Mouse (Mus musculus) midbrain, embryonic 13.5 days (tissue): ENCODE measurements around the gene Met. TPM values are rescaled to one million over a fixed set of nuclear protein-coding genes. Genes with fewer than 3 reads are reported as not detected.

Experiments used
- ATAC-seq: fragments of 200-750 bp; cut with Nextera tagmentation; 2 replicates; pipeline ENCODE4 v1.8.0; 2017; ENCODE audit warnings: mild to moderate bottlenecking, moderate TSS enrichment, moderate library complexity
- H3K27ac ChIP-seq: fragments of 300-500 bp; sonication (generic); 2 replicates; pipeline ENCODE4 v1.5.1; 2015; ENCODE audit warnings: inconsistent platforms, mild to moderate bottlenecking, moderate library complexity
- H3K27me3 ChIP-seq: fragments of 300-500 bp; sonication (generic); 2 replicates; pipeline ENCODE4 v1.6.1; 2015; ENCODE audit warnings: mild to moderate bottlenecking, inconsistent platforms
- H3K36me3 ChIP-seq: fragments of 300-500 bp; sonication (generic); 2 replicates; pipeline ENCODE4 v1.6.1; 2015; ENCODE audit warnings: mild to moderate bottlenecking, inconsistent platforms
- H3K4me1 ChIP-seq: fragments of 300-500 bp; sonication (generic); replicated peaks from 2 replicates; pipeline ENCODE4 v1.6.1; 2015; ENCODE audit warnings: inconsistent platforms
- H3K4me2 ChIP-seq: fragments of 300-500 bp; sonication (generic); replicated peaks from 2 replicates; pipeline ENCODE4 v1.6.1; 2015; ENCODE audit warnings: moderate library complexity, mild to moderate bottlenecking, inconsistent platforms
- H3K4me3 ChIP-seq: fragments of 300-500 bp; sonication (generic); replicated peaks from 2 replicates; pipeline ENCODE4 v1.5.1; 2015; ENCODE audit warnings: mild to moderate bottlenecking, inconsistent platforms
- H3K9ac ChIP-seq: fragments of 300-500 bp; sonication (generic); replicated peaks from 2 replicates; pipeline ENCODE4 v1.6.1; 2015; ENCODE audit warnings: mild to moderate bottlenecking, inconsistent platforms
- H3K9me3 ChIP-seq: fragments of 300-500 bp; sonication (generic); 2 replicates; pipeline ENCODE4 v1.6.1; 2016; ENCODE audit warnings: mild to moderate bottlenecking, inconsistent platforms
- WGBS: fragments of 180-500 bp; shearing (Covaris S2); methylation state at CpG from one replicate; pipeline ENCODE4 v1.1.7; 2015; 5-methylcytosine and 5-hydroxymethylcytosine counted together
- polyA plus RNA-seq: library from polyadenylated mRNA; unstranded; fragments of >200 nt; fragmentation: Nextera tagmentation; extraction: Ambion mirVana; gene quantifications from 2 replicates; pipeline ENCODE4 v1.2.1, GENCODE M21; 2015

Gene Met
- polyA plus RNA-seq, 1 experiment from 2014 or later, result 0.89 TPM

GRCm38 (mm10) chr6:17559657-17560056 is 96.1 kb downstream of the Met start:
- Histone ChIP-seq H3K4me3 (no peak overlapping the region), H3K9ac (no peak overlapping the region), H3K4me2 (no peak overlapping the region), H3K27me3 (no peaks in the 10 kb centered on the region), H3K4me1 (peaks cover 18% of the 10 kb centered on the region), H3K27ac (no peak overlapping the region), H3K9me3 (no peaks in the 10 kb centered on the region), H3K36me3 (no peaks in the 10 kb centered on the region)
- 91% methylated on average over 4 of the region's 4 CpGs for WGBS
- ATAC-seq, result no peak

DNA sequence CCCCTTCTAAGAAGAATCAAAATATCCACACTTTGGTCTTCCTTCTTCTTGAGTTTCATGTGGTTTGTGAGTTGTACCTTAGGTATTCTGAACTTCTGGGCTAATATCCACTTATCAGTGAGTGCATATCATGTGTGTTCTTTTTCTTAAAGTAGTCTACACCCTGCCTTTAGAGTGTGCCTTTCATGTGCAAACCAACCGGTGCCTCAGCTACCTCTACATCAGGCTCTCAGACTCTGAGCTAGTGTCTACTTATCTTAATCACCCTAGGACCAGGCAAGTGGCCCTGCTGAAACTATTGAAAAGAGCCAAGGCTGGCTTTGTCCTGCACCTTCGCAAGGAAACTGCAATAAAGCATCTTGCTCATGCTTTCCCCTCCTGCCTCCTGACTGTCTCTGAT is 97.7 kb downstream of the Met start:
- ATAC-seq, result no peak
- H3K36me3 ChIP-seq, result no peaks in the 10 kb centered on the region
- no peaks in the 10 kb centered on the region for H3K27me3 ChIP-seq
- peaks cover 16% of the 10 kb centered on the region for H3K4me1 ChIP-seq
- no peak overlapping the region for H3K27ac ChIP-seq
- no peaks in the 10 kb centered on the region for H3K9me3 ChIP-seq
- H3K4me2 ChIP-seq, result no peak overlapping the region
- no peak overlapping the region for H3K4me3 ChIP-seq
- 13% methylated on average over 2 of the region's 2 CpGs for WGBS
- H3K9ac ChIP-seq, result no peak overlapping the region

DNA sequence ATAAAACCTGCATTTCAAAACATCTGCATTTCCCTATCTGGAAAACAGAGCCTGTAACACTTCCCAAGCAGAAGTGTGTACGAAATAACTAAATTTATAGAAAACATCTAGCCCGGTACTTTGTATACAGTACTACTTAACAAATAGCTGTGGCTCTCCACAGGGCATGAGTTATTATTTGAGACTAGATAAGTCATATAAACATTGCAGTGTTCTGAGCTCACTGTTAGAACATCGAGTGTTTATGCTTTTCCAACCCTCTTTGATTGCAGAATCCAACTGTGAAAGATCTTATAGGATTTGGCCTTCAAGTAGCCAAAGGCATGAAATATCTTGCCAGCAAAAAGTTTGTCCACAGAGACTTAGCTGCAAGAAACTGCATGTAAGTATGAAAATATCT is 98.3 kb downstream of the Met start:
- WGBS, result 50% methylated on average over 3 of the region's 3 CpGs
- Histone ChIP-seq H3K27me3 (no peaks in the 10 kb centered on the region), H3K9me3 (no peaks in the 10 kb centered on the region), H3K4me3 (no peak overlapping the region), H3K36me3 (no peaks in the 10 kb centered on the region), H3K27ac (peak overlapping the region; percentile 30; the same call in 1 of the 2 replicates), H3K4me1 (peaks cover 16% of the 10 kb centered on the region), H3K4me2 (no peak overlapping the region), H3K9ac (no peak overlapping the region)
- no peak for ATAC-seq

GRCm38 (mm10) chr6:17562472-17563088 is 99.0 kb downstream of the Met start:
- Histone ChIP-seq H3K9me3 (no peaks in the 10 kb centered on the region), H3K4me2 (peak overlapping the region; percentile 13)

GRCm38 (mm10) chr6:17568702-17569352 is 105.2 kb downstream of the Met start:
- H3K4me1 ChIP-seq, result no peaks in the 10 kb centered on the region
- H3K27ac ChIP-seq, result no peak overlapping the region
- H3K36me3 ChIP-seq, result no peaks in the 10 kb centered on the region
- no peak overlapping the region for H3K9ac ChIP-seq
- H3K27me3 ChIP-seq, result no peaks in the 10 kb centered on the region
- no peak overlapping the region for H3K4me3 ChIP-seq
- ATAC-seq, result no peak
- WGBS, result 90% methylated on average over 11 of the region's 11 CpGs
- H3K9me3 ChIP-seq, result no peaks in the 10 kb centered on the region
- H3K4me2 ChIP-seq, result no peak overlapping the region

More at GRCm38 (mm10) chr6:17562472-17563088, 99.0 kb downstream of the Met start:
- H3K36me3 ChIP-seq, result no peaks in the 10 kb centered on the region
- no peak overlapping the region for H3K9ac ChIP-seq
- peak overlapping the region; percentile 35; the same call in 1 of the 2 replicates for H3K27ac ChIP-seq
- WGBS, result 10% methylated on average over 10 of the region's 10 CpGs
- H3K4me3 ChIP-seq, result no peak overlapping the region
- H3K4me1 ChIP-seq, result peaks cover 16% of the 10 kb centered on the region
- ATAC-seq, result peak; percentile 83
- H3K27me3 ChIP-seq, result no peaks in the 10 kb centered on the region

DNA sequence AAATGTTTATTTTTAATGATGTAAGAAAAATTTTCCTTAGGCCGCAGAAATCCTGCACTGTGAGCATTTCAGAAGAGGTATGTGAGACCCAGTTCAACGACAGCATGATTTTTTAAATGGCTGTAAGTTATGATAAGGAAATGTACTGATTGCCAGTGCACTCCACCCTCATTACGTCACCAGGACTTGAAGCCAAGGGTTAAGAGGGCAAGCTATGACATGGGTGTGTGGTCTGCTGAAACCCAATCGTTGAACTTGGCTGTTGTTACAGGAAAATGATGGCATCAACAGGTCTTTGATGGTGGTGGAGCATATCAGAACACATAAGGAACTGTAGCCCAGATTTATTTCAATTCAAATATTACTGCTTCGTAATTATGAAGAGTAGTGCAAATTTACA is 109.6 kb downstream of the Met start:
- H3K9me3 ChIP-seq, result no peaks in the 10 kb centered on the region
- no peak overlapping the region for H3K4me2 ChIP-seq
- no peaks in the 10 kb centered on the region for H3K4me1 ChIP-seq
- ATAC-seq, result no peak
- 91% methylated on average over 5 of the region's 5 CpGs for WGBS
- no peak overlapping the region for H3K9ac ChIP-seq
- H3K4me3 ChIP-seq, result no peak overlapping the region
- no peaks in the 10 kb centered on the region for H3K27me3 ChIP-seq
- no peaks in the 10 kb centered on the region for H3K36me3 ChIP-seq
- H3K27ac ChIP-seq, result no peak overlapping the region

GRCm38 (mm10) chr6:17573732-17574131 is 110.1 kb downstream of the Met start:
- no peak overlapping the region for H3K9ac ChIP-seq
- H3K4me3 ChIP-seq, result no peak overlapping the region
- 84% methylated on average over 2 of the region's 2 CpGs for WGBS
- ATAC-seq, result no peak
- H3K27me3 ChIP-seq, result no peaks in the 10 kb centered on the region
- no peak overlapping the region for H3K27ac ChIP-seq
- H3K4me2 ChIP-seq, result no peak overlapping the region
- H3K36me3 ChIP-seq, result no peaks in the 10 kb centered on the region
- no peaks in the 10 kb centered on the region for H3K9me3 ChIP-seq
- H3K4me1 ChIP-seq, result no peaks in the 10 kb centered on the region

DNA sequence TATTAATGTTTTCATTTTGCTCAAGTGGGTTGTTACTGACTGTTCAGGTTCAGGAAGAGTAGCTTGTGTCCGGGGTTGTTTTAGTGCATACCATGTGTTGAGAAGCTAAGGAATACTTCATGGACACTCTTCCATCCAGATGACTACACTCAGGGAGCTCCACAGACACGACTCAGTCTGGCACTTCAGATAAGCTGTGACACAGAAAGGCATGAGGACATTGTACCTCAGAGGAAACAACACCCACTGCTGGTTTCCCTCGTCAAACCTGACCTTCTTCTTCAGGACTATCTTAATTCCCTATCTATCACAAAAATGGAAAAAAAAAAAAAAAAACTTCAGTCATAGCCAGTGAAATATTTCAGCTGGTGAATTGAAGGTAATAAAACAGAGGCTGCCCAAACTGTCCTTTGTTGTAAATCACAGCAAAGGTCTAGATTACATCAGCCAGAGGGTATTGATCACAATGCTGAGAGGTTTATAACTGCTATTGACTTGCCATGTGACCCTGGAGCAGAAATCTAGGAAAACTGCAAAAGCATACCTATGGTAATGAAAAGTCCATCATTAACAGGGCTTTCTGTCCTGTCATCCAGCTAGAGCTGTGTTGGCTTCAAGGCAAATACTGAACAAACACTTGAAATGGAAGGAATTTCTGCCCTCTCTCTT is 114.6 kb downstream of the Met start:
- ATAC-seq, result no peak
- Histone ChIP-seq H3K4me2 (no peak overlapping the region), H3K9ac (no peak overlapping the region), H3K27me3 (no peaks in the 10 kb centered on the region), H3K4me1 (no peaks in the 10 kb centered on the region), H3K4me3 (no peak overlapping the region), H3K36me3 (no peaks in the 10 kb centered on the region), H3K9me3 (no peaks in the 10 kb centered on the region), H3K27ac (no peak overlapping the region)
- WGBS, result 75% methylated on average over 3 of the region's 3 CpGs

DNA sequence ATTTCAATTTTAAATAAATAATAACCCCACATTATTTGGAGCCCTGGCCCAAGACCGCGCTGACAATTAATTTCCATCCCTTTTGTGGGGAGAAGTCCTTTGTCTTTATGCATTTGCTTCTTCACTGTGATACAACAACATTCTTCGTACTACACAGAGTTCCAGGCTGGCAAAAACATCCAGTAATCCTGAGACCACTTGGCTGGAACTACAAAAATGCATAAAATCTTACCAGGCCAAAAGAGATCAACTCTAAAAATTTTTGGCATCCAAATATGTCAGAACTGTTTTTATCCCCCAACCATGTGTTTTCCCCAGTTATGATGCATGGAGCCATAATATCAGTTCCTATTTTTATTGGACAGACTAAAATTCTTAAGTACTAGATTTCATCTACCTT is 116.7 kb downstream of the Met start:
- H3K27me3 ChIP-seq, result no peaks in the 10 kb centered on the region
- no peaks in the 10 kb centered on the region for H3K4me1 ChIP-seq
- no peak overlapping the region for H3K27ac ChIP-seq
- H3K4me3 ChIP-seq, result no peak overlapping the region
- H3K9me3 ChIP-seq, result no peaks in the 10 kb centered on the region
- H3K4me2 ChIP-seq, result no peak overlapping the region
- H3K36me3 ChIP-seq, result no peaks in the 10 kb centered on the region
- WGBS, result 77% methylated on average over 3 of the region's 3 CpGs
- H3K9ac ChIP-seq, result no peak overlapping the region
- no peak for ATAC-seq

GRCm38 (mm10) chr6:17583982-17584381 is 120.4 kb downstream of the Met start:
- H3K36me3 ChIP-seq, result no peaks in the 10 kb centered on the region
- peak overlapping the region; percentile 51; the same call in 1 of the 2 replicates for H3K9ac ChIP-seq

DNA sequence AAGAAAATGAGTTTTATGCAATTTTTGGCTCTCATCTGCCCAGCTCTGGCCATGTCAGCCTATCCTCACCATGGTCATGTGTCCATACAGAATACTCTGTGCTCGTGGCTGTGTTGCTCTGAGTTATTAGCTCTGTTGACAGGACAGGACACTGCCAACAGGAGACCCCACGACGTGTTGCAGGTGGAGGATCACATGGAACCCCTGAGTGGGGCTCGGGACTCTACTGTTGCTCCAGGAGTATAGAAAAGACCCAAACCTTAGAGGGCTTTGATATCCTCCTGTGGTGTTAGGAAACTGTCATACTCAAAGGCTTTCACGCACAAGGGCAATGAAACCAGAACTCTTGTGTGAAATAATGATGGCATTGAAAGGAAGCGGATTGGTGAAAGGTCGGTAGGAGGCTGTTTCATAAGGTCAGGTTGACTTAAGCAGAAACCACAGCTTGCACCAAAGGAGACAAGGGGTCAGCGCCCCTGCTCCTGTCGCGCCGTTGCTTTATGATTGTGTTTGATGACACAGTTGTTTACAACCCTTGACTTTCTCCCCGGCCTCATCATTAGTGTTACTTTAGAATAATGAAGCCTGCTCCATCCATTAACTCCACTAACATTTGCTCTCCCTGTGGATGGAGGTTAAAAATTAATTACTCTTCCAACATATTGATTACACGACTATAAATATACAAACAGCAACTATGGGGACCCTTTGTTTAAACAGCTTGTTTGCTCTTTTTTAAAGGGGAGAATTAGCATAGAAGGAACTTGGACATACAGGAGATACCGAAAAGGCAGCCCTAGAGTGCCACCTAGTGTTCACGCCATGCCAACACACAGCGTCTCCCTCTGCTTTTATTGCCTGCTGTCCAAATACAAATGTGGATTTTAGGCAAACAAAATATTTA is 125.7 kb downstream of the Met start:
- no peak overlapping the region for H3K27ac ChIP-seq
- peaks cover 5% of the 10 kb centered on the region; the same call in 1 of the 2 replicates for H3K9me3 ChIP-seq
- ATAC-seq, result peak; percentile 90
- H3K9ac ChIP-seq, result no peak overlapping the region
- no peaks in the 10 kb centered on the region for H3K27me3 ChIP-seq
- H3K4me3 ChIP-seq, result no peak overlapping the region
- H3K36me3 ChIP-seq, result no peaks in the 10 kb centered on the region
- H3K4me2 ChIP-seq, result 0 out of 2 replicates have a peak overlapping the region, but pooled peaks have one; percentile 0
- H3K4me1 ChIP-seq, result 0 out of 2 replicates have a peak, but pooled peaks cover 3% of the 10 kb centered on the region
- 37% methylated on average over 16 of the region's 16 CpGs for WGBS

More at GRCm38 (mm10) chr6:17583982-17584381, 120.4 kb downstream of the Met start:
- 32% methylated on average over 13 of the region's 13 CpGs for WGBS
- ATAC-seq, result peak; percentile 71; the same call in 1 of the 2 replicates
- Histone ChIP-seq H3K4me1 (no peaks in the 10 kb centered on the region), H3K4me3 (peak overlapping the region; percentile 40), H3K4me2 (peak overlapping the region; percentile 54), H3K27ac (no peak overlapping the region), H3K27me3 (no peaks in the 10 kb centered on the region), H3K9me3 (no peaks in the 10 kb centered on the region)
